Comparison of ENCODE assay signal across 17 mouse cellular contexts in genomic region chr19:45160523-45160922, GRCm38 (mm10). TPM values are rescaled to one million over a fixed set of nuclear protein-coding genes. Genes with fewer than 3 reads are reported as not detected.
DNase-seq lines count a peak whose midpoint lies in the region; ATAC-seq and TF ChIP-seq lines count a peak whose summit lies in the region.
"Had no signal": no experiment of that assay in that cellular context is flagged by ENCODE, and none has a peak within 500 bp of the region (broad histone marks: within the 10 kb centered on the region; RNA-seq: fewer than 3 reads in every experiment).

No protein-coding gene starts in this region.

- peak overlapping the region; percentile 11; the same call in 1 of the 2 replicates for H3K4me3 ChIP-seq in heart, embryonic 13.5 days
- no peak overlapping the region for H3K4me3 ChIP-seq in midbrain, embryonic 10.5 days
- no peak overlapping the region for H3K4me3 ChIP-seq in midbrain, embryonic 16.5 days (ENCODE audit: low read depth, low read length)
- peak overlapping the region; percentile 22; the same call in 1 of the 2 replicates for H3K4me3 ChIP-seq in intestine, postnatal 0 days (ENCODE audit: low read depth, low read length)
- H3K4me3 ChIP-seq in stomach, embryonic 16.5 days (replicated peaks; ENCODE audit: low read length): no peak overlapping the region
- H3K4me3 ChIP-seq in cerebellum, adult 2 months (replicated peaks; ENCODE audit: insufficient read depth, low read depth, low read length): no peak overlapping the region
- H3K4me3 ChIP-seq: embryonic facial prominence, embryonic 12.5 days; forebrain, embryonic 15.5 days; left cerebral cortex, adult 2 months; midbrain, embryonic 12.5 days had no signal

- H3K27ac ChIP-seq in heart, embryonic 13.5 days (replicated peaks): no peak overlapping the region
- no peak overlapping the region for H3K27ac ChIP-seq in midbrain, embryonic 10.5 days (replicated peaks)
- no peak overlapping the region for H3K27ac ChIP-seq in midbrain, embryonic 16.5 days (ENCODE audit: low read length)
- H3K27ac ChIP-seq in intestine, postnatal 0 days (ENCODE audit: low read depth, low read length): no peak overlapping the region
- no peak overlapping the region for H3K27ac ChIP-seq in stomach, embryonic 16.5 days (ENCODE audit: low read length)
- H3K27ac ChIP-seq in cerebellum, adult 2 months (ENCODE audit: insufficient read depth, low read length): no peak overlapping the region
- H3K27ac ChIP-seq: embryonic facial prominence, embryonic 12.5 days; forebrain, embryonic 15.5 days; left cerebral cortex, adult 2 months; midbrain, embryonic 12.5 days had no signal

- H3K36me3 ChIP-seq in heart, embryonic 13.5 days: no peaks in the 10 kb centered on the region
- H3K36me3 ChIP-seq in midbrain, embryonic 10.5 days: no peaks in the 10 kb centered on the region
- no peaks in the 10 kb centered on the region for H3K36me3 ChIP-seq in midbrain, embryonic 16.5 days (ENCODE audit: control insufficient read depth, insufficient read depth, low read length)
- H3K36me3 ChIP-seq in intestine, postnatal 0 days (ENCODE audit: control insufficient read depth, insufficient read depth): no peaks in the 10 kb centered on the region
- H3K36me3 ChIP-seq in stomach, embryonic 16.5 days (ENCODE audit: control insufficient read depth, insufficient read depth, low read length): no peaks in the 10 kb centered on the region
- H3K36me3 ChIP-seq: embryonic facial prominence, embryonic 12.5 days; forebrain, embryonic 15.5 days; midbrain, embryonic 12.5 days had no signal

- no peak for ATAC-seq in heart, embryonic 13.5 days (ENCODE audit: extremely low read depth, insufficient number of reproducible peaks, low FRiP score, low TSS enrichment)
- ATAC-seq in midbrain, embryonic 16.5 days: no peak
- ATAC-seq in intestine, postnatal 0 days: no peak
- ATAC-seq in stomach, embryonic 16.5 days (ENCODE audit: insufficient read depth, low FRiP score): no peak
- ATAC-seq: forebrain, embryonic 15.5 days had no signal

- peaks cover 100% of the 10 kb centered on the region for H3K27me3 ChIP-seq in heart, embryonic 13.5 days (replicated peaks)
- H3K27me3 ChIP-seq in midbrain, embryonic 10.5 days (ENCODE audit: low read depth, poor library complexity, severe bottlenecking): peaks cover 100% of the 10 kb centered on the region
- H3K27me3 ChIP-seq in midbrain, embryonic 16.5 days (ENCODE audit: control insufficient read depth, insufficient read depth, low read depth, low read length): peaks cover 95% of the 10 kb centered on the region
- peaks cover 95% of the 10 kb centered on the region for H3K27me3 ChIP-seq in intestine, postnatal 0 days (replicated peaks; ENCODE audit: control insufficient read depth, insufficient read depth, low read length)
- H3K27me3 ChIP-seq in stomach, embryonic 16.5 days (ENCODE audit: control insufficient read depth, insufficient read depth, low read length): peaks cover 95% of the 10 kb centered on the region
- H3K27me3 ChIP-seq in cerebellum, adult 2 months (ENCODE audit: control insufficient read depth, insufficient read depth, low read length): peaks cover 8% of the 10 kb centered on the region; the same call in 1 of the 2 replicates

- 0 out of 2 replicates have a peak, but pooled peaks cover 3% of the 10 kb centered on the region for H3K4me1 ChIP-seq in heart, embryonic 13.5 days
- peaks cover 11% of the 10 kb centered on the region for H3K4me1 ChIP-seq in midbrain, embryonic 10.5 days
- no peaks in the 10 kb centered on the region for H3K4me1 ChIP-seq in midbrain, embryonic 16.5 days (ENCODE audit: control insufficient read depth, insufficient read depth, low read length)
- no peaks in the 10 kb centered on the region for H3K4me1 ChIP-seq in intestine, postnatal 0 days (replicated peaks; ENCODE audit: control insufficient read depth, insufficient read depth, low read length)
- no peaks in the 10 kb centered on the region for H3K4me1 ChIP-seq in stomach, embryonic 16.5 days (ENCODE audit: control insufficient read depth, insufficient read depth, low read length)
- H3K4me1 ChIP-seq in cerebellum, adult 2 months (ENCODE audit: control insufficient read depth, insufficient read depth, low read length): no peaks in the 10 kb centered on the region
- H3K4me1 ChIP-seq: embryonic facial prominence, embryonic 12.5 days; forebrain, embryonic 15.5 days; midbrain, embryonic 12.5 days had no signal

- no peak for DNase-seq in heart, adult 8-10 months (ENCODE audit: low spot score)
- peak; percentile 28 for DNase-seq in midbrain, embryonic 10.5 days (ENCODE audit: low spot score)
- DNase-seq in cerebellum, postnatal 10 days: no peak
- no peak for DNase-seq in cerebellum, adult 2 months

- H3K4me2 ChIP-seq in heart, embryonic 13.5 days: peak overlapping the region; percentile 43
- no peak overlapping the region for H3K4me2 ChIP-seq in midbrain, embryonic 16.5 days (ENCODE audit: low read length)
- peak overlapping the region; percentile 52 for H3K4me2 ChIP-seq in intestine, postnatal 0 days (replicated peaks; ENCODE audit: low read depth)
- peak overlapping the region; percentile 30; the same call in 1 of the 2 replicates for H3K4me2 ChIP-seq in stomach, embryonic 16.5 days (ENCODE audit: low read depth, low read length)
- H3K4me2 ChIP-seq: embryonic facial prominence, embryonic 12.5 days; forebrain, embryonic 15.5 days; midbrain, embryonic 12.5 days had no signal

- no peaks in the 10 kb centered on the region for H3K9me3 ChIP-seq in heart, embryonic 13.5 days
- H3K9me3 ChIP-seq in midbrain, embryonic 10.5 days (replicated peaks): no peaks in the 10 kb centered on the region
- no peaks in the 10 kb centered on the region for H3K9me3 ChIP-seq in midbrain, embryonic 16.5 days (replicated peaks; ENCODE audit: control insufficient read depth, low read length, poor library complexity, severe bottlenecking)
- no peaks in the 10 kb centered on the region for H3K9me3 ChIP-seq in intestine, postnatal 0 days (ENCODE audit: control insufficient read depth)
- H3K9me3 ChIP-seq in stomach, embryonic 16.5 days (replicated peaks; ENCODE audit: control insufficient read depth, low read length): no peaks in the 10 kb centered on the region
- H3K9me3 ChIP-seq: embryonic facial prominence, embryonic 12.5 days; forebrain, embryonic 15.5 days; midbrain, embryonic 12.5 days had no signal

- no peak for TF ChIP-seq POLR2A in cerebellum, adult 2 months (IDR thresholded peaks at IDR 0.05; ENCODE audit: borderline replicate concordance, insufficient read depth, low read length)

- 0% methylated on average over 5 of the region's 5 CpGs for WGBS in heart, embryonic 13.5 days
- WGBS in midbrain, embryonic 10.5 days: under 1% methylated on average over 5 of the region's 5 CpGs
- 3% methylated on average over 5 of the region's 5 CpGs for whole genome bisulfite sequencing in midbrain, embryonic 16.5 days
- 4% methylated on average over 5 of the region's 5 CpGs for WGBS in intestine, postnatal 0 days
- WGBS in stomach, embryonic 16.5 days: under 1% methylated on average over 5 of the region's 5 CpGs
- 3% methylated on average over 5 of the region's 5 CpGs for WGBS in cerebellum, adult 2 months

- TF ChIP-seq CTCF in intestine, postnatal 0 days (IDR thresholded peaks at IDR 0.05; ENCODE audit: low read depth): no peak
- no peak for TF ChIP-seq CTCF in cerebellum, adult 2 months (IDR thresholded peaks at IDR 0.05; ENCODE audit: borderline replicate concordance, insufficient read depth, low read depth, low read length)

- H3K9ac ChIP-seq in heart, embryonic 13.5 days: no peak overlapping the region
- H3K9ac ChIP-seq in midbrain, embryonic 16.5 days (ENCODE audit: low read depth, low read length): no peak overlapping the region
- H3K9ac ChIP-seq in intestine, postnatal 0 days (ENCODE audit: low read depth, low read length): no peak overlapping the region
- H3K9ac ChIP-seq in stomach, embryonic 16.5 days (ENCODE audit: low read length): no peak overlapping the region
- H3K9ac ChIP-seq: embryonic facial prominence, embryonic 12.5 days; forebrain, embryonic 15.5 days; midbrain, embryonic 12.5 days had no signal

RNA-seq across cellular contexts. Expression of gene Tlx1, which starts 10.0 kb away (rescaled TPM):
- 0.11 and 0.23 TPM in 2 replicates for polyA plus RNA-seq in heart, embryonic 13.5 days (2015; fragmentation: Nextera tagmentation; extraction: Ambion mirVana)
- total RNA-seq in heart, adult 8-10 months (2022): under 1 TPM in 2 of 4 experiments, not detected in 2; 0.11 to 0.14 TPM
- polyA plus RNA-seq in midbrain, embryonic 10.5 days (2016; fragmentation: Nextera tagmentation; extraction: Ambion mirVana): 0.11 and 0.22 TPM in 2 replicates
- not detected in 2 replicates for polyA plus RNA-seq in midbrain, embryonic 16.5 days (2015; fragmentation: Nextera tagmentation; extraction: Ambion mirVana)
- not detected in 2 replicates for polyA plus RNA-seq in intestine, postnatal 0 days (2015; fragmentation: Nextera tagmentation; extraction: Ambion mirVana)
- polyA plus RNA-seq in stomach, embryonic 16.5 days (2015; fragmentation: Nextera tagmentation; extraction: Ambion mirVana): 1.1 and 3.5 TPM in 2 replicates
- polyA plus RNA-seq in cerebellum, adult 2 months (2012; rRNA removed): 0.21 and 1.4 TPM in 2 replicates
- total RNA-seq: gastrocnemius, postnatal 25 days; left cerebral cortex, adult 2 months had no signal
- polyA plus RNA-seq: C2C12; forebrain, embryonic 15.5 days; lung, adult 2 months; neural tube, embryonic 14.5 days; Patski had no signal

Comparison
In these comparisons a context has a peak if more than half of its experiments do, and no peak if none do; other contexts are left out.
1. H3K4me3 ChIP-seq: peak in heart, embryonic 13.5 days (single experiment) and intestine, postnatal 0 days (single experiment); none in midbrain, embryonic 10.5 days (single experiment), midbrain, embryonic 16.5 days (single experiment), stomach, embryonic 16.5 days (single experiment) and cerebellum, adult 2 months (single experiment).